Mouse (Mus musculus) heart, postnatal 0 days (tissue): ENCODE results near the gene Mad1l1.

Experiments used
- CTCF ChIP-seq: IDR thresholded peaks from 2 replicates; pipeline ENCODE4 v1.5.1; 2016; ENCODE audit warnings: antibody characterized with exemption, control low read depth, low read depth
- EP300 ChIP-seq: IDR thresholded peaks from 2 replicates; pipeline ENCODE4 v1.6.1; 2016; ENCODE audit warnings: antibody characterized with exemption, low read depth

- peak; percentile 51 for TF ChIP-seq CTCF
- no peak for TF ChIP-seq EP300
These were observed 286.4 kb downstream of the Mad1l1 start for GRCm38 (mm10) chr5:140035025-140035330.
